Mouse (Mus musculus): Measurements from ENCODE around the gene Chaf1a. TPM values are rescaled to one million over a fixed set of nuclear protein-coding genes. Genes with fewer than 3 reads are reported as not detected.
A peak's percentile ranks its signal among the peaks of the same experiment; 100 is the strongest.
"Not testable (repeated sequence)": the region's sequence is repeated elsewhere in the genome, so short reads cannot be mapped to it uniquely, and the experiment has no call there.

Chaf1a gene
- polyA plus RNA-seq, 1 experiment from 2014 or later, result 52.3 TPM

DNA sequence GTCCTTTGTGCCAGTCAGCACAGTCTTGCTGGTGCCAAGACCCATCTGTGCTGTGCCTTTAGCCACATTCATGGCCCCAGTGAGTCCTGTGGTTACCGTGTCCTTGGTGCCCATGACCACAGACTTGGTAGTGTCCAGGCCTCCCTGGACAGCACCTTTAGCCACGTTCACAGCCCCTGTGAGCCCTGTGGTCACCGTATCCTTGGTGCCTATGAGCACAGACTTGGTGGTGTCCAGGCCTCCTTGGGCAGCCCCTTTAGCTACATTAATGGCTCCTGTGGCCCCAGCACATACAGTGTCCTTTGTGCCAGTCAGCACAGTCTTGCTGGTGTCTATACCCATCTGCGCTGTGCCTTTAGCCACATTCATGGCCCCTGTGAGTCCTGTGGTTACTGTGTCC is 66.2 kb downstream of the Chaf1a start:
- peaks cover 37% of the 10 kb centered on the region for H3K36me3 ChIP-seq (replicated peaks)
- H3K4me3 ChIP-seq; H3K9me3 ChIP-seq; DNase-seq (ENCODE audit: low spot score); H3K27ac ChIP-seq (replicated peaks); H3K27me3 ChIP-seq (replicated peaks; ENCODE audit: low read depth, poor library complexity, severe bottlenecking); H3K4me1 ChIP-seq: not testable (repeated sequence)
- 91% methylated on average over 4 of the region's 4 CpGs for whole genome bisulfite sequencing

DNA sequence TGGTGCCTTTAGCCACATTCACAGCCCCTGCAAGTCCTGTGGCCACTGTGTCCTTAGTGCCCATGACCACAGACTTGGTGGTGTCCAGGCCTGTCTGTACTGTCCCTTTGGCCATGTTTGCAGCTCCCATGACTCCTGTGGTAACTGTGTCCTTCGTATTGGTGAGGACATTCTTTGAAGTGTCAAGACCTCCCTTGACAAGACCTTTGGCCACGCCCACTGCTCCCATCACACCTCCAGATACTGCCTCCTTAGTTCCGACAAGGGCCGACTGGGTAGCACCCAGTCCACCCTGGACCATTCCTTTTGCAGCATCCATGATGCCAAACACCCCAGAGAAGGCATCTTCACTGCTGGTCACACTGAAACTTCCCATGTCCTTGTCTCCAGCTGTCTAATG is 66.7 kb downstream of the Chaf1a start:
- WGBS, result 78% methylated on average over 4 of the region's 4 CpGs
- Histone ChIP-seq H3K27ac (replicated peaks) (no peak overlapping the region), H3K9me3 (no peaks in the 10 kb centered on the region), H3K27me3 (replicated peaks; ENCODE audit: low read depth, poor library complexity, severe bottlenecking) (no peaks in the 10 kb centered on the region), H3K4me1 (no peaks in the 10 kb centered on the region), H3K36me3 (replicated peaks) (peaks cover 32% of the 10 kb centered on the region), H3K4me3 (no peak overlapping the region)
- no peak for DNase-seq (ENCODE audit: low spot score)

DNA sequence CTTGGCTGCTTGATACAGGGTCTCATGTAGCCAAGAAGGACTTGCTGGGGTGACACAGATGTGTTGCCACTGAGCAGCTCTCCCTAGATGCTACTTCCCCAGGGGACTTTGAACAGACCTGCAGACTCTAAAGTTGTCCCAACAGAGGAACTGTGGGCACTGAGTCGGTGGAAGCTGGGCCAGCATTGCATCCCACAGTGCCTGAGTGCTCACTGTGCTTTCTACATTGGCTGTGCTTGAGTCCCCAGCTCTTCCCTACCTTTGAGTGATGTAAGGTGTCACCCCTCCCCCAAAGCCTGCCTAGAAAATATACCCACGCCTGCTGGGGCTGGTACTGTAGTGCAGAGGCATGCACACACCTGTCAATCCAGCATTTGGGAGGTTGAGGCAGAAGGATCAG is 67.5 kb downstream of the Chaf1a start:
- peaks cover 24% of the 10 kb centered on the region for H3K36me3 ChIP-seq (replicated peaks)
- no peak overlapping the region for H3K4me3 ChIP-seq
- no peak overlapping the region for H3K27ac ChIP-seq (replicated peaks)
- no peaks in the 10 kb centered on the region for H3K4me1 ChIP-seq
- no peak for DNase-seq (ENCODE audit: low spot score)
- H3K27me3 ChIP-seq (replicated peaks; ENCODE audit: low read depth, poor library complexity, severe bottlenecking), result no peaks in the 10 kb centered on the region
- 65% methylated on average over 2 of the region's 2 CpGs for WGBS
- no peaks in the 10 kb centered on the region for H3K9me3 ChIP-seq

DNA sequence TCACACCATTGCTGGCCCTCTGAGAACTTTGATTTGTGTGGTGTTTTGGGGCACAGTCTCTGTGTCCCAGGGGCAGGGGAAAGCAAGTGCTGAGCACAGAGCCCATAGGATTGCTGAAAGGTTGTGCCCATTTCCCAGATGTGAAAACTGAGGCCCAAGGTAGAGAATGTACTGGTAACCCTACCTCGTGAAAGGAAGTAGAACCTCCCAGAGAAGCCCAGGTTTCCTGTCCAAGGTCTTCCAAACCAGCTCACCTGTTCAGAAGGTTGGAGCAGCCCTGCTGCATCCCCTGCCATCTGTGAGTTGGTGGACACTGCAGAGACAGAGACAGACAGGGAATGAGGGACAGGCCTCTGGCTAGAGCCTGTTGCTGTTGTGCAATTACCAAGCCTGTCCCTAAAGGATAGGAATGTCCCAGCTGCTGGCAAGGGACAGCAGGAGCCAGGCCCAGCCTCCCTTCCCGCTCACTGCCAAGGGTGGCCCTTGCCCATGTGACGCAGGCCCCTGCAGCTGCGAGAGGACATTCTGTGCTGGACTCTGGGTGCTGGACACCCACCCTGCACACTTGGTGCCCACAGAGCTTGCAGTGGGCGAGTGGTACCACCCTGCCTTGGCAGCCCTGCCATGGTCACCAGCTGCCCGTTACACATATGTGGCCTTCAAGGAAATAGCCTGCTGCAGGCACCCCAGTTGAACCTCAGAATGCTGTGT is 68.2 kb downstream of the Chaf1a start:
- Histone ChIP-seq H3K36me3 (replicated peaks) (peaks cover 17% of the 10 kb centered on the region), H3K27me3 (replicated peaks; ENCODE audit: low read depth, poor library complexity, severe bottlenecking) (no peaks in the 10 kb centered on the region), H3K9me3 (no peaks in the 10 kb centered on the region), H3K27ac (replicated peaks) (no peak overlapping the region), H3K4me3 (no peak overlapping the region), H3K4me1 (no peaks in the 10 kb centered on the region)
- 85% methylated on average over 6 of the region's 6 CpGs for WGBS
- no peak for DNase-seq (ENCODE audit: low spot score)

DNA sequence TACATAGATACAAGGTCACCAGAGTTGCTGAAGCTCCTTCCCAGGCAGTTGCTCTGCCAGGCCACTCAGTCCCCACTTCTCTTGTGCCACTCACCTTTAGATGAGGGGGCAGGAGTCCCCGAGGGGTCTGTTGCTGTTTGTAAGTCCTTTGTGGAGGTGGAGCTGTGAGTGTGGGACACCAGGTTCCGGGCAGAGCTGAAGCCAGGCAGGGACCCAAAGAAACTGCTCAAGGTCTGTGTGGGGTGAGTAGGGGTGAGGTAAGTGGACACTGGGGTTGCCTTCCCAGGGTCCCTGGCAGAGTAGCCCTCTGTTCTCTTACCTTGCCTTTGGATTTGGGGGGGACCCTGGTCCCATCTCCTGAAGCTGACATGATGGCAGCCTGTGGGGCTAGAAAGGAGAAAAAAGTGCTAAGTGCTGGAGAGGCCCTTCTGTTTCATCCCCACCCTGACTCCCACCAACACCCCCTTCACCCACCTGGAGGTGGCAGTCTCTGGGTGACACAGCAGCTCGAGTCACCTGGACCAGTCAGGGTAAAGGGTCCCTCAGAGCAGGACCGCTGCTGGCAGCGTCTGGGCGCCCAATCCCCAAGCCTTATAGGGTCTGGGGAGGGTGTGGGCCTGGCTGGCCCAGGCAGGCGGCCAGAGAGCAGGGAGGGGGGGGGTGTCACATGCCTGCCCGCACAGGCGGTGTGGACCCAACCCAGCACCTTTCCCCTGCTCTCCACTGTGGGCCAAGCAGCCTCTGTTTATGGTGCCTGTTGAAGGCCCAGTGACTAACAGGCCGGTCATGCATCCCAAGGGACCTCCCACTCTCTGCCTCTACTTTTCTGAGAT is 69.2 kb downstream of the Chaf1a start, which contains the start of gene Plin4:
Plin4 (minus strand) TSS at position 585 of the 833 bp plus-strand sequence.
- peaks cover 10% of the 10 kb centered on the region; the same call in 1 of the 2 replicates for H3K36me3 ChIP-seq (replicated peaks)
- no peaks in the 10 kb centered on the region for H3K4me1 ChIP-seq
- DNase-seq (ENCODE audit: low spot score), result no peak
- H3K27me3 ChIP-seq (replicated peaks; ENCODE audit: low read depth, poor library complexity, severe bottlenecking), result no peaks in the 10 kb centered on the region
- 60% methylated on average over 10 of the region's 10 CpGs for WGBS
- H3K4me3 ChIP-seq, result peak within 1 kb of the TSS; percentile 18; the same call in 1 of the 2 replicates
- peak within 1 kb of the TSS; percentile 6; the same call in 1 of the 2 replicates for H3K27ac ChIP-seq (replicated peaks)
- H3K9me3 ChIP-seq, result no peaks in the 10 kb centered on the region

DNA sequence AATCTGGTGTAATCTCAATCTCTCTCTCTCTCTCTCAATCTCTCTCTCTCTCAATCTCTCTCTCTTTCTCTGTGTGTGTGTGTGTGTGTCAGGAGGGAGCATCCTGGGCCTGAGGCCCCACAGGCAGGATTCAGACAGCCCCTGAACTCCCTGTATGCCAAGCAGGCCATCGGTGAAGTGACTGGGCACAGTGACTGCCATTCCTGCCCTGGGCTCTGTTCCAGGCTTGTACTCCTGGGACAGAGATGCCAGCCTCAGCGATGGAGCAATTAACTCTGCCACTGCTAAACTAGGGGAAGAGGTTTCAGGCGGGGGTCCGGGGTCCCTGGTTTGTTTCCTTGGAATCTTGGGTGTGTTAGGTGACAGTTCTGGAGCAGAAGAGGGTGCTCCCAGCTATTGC is 70.3 kb downstream of the Chaf1a start:
- peaks cover 10% of the 10 kb centered on the region; the same call in 1 of the 2 replicates for H3K36me3 ChIP-seq (replicated peaks)
- H3K27ac ChIP-seq (replicated peaks), result no peak overlapping the region
- no peaks in the 10 kb centered on the region for H3K9me3 ChIP-seq
- no peaks in the 10 kb centered on the region for H3K4me1 ChIP-seq
- 77% methylated on average over 4 of the region's 4 CpGs for WGBS
- H3K27me3 ChIP-seq (replicated peaks; ENCODE audit: low read depth, poor library complexity, severe bottlenecking), result 0 out of 2 replicates have a peak, but pooled peaks cover 4% of the 10 kb centered on the region
- H3K4me3 ChIP-seq, result no peak overlapping the region
- no peak for DNase-seq (ENCODE audit: low spot score)

DNA sequence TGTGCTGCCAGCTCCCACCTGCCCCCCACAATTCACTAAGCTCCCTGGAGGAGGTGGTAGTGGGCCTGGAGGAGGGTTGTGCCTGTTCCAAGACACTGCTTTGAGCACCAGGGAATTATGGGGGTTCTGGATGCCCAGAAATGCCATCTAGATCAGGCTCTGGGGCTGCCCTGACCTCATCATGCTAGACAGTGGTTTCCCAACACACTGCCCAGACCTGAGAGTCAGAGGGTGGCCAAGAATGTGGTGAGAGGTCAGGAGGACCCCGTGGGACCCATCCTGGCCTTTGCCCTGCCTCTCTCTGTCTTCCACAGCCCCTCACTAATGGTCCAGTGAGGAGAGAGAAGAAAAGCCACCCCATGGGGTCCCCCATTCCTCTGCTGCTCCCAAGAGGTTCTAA is 70.8 kb downstream of the Chaf1a start:
- no peak for DNase-seq (ENCODE audit: low spot score)
- H3K27me3 ChIP-seq (replicated peaks; ENCODE audit: low read depth, poor library complexity, severe bottlenecking), result 0 out of 2 replicates have a peak, but pooled peaks cover 8% of the 10 kb centered on the region
- H3K9me3 ChIP-seq, result no peaks in the 10 kb centered on the region
- H3K27ac ChIP-seq (replicated peaks), result no peak overlapping the region
- 43% methylated on average over 1 of the region's 1 CpGs for WGBS
- no peak overlapping the region for H3K4me3 ChIP-seq
- no peaks in the 10 kb centered on the region for H3K4me1 ChIP-seq
- H3K36me3 ChIP-seq (replicated peaks), result peaks cover 10% of the 10 kb centered on the region; the same call in 1 of the 2 replicates

DNA sequence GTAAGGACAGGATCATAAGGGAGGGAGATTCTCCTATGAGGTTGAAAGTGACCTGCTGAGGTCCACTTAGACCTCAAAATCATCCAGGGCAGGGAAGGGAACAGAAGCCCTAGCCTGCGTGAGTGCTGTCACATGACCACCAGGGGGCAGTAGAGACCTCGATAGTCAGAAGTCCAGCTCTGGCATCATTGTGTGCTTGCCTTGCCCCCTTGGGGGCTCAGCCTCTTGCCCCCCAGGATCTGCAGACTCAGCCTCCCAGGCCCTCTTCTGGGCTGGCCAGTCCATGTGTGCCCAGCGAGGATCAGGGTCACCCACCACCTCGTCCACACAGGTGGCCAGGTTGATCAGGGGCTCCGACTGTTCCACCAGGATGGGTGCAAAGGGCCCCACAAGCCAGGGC is 71.6 kb downstream of the Chaf1a start:
- H3K27ac ChIP-seq (replicated peaks), result no peak overlapping the region
- no peaks in the 10 kb centered on the region for H3K9me3 ChIP-seq
- 45% methylated on average over 5 of the region's 5 CpGs for WGBS
- peaks cover 9% of the 10 kb centered on the region; the same call in 1 of the 2 replicates for H3K36me3 ChIP-seq (replicated peaks)
- H3K27me3 ChIP-seq (replicated peaks; ENCODE audit: low read depth, poor library complexity, severe bottlenecking), result peaks cover 16% of the 10 kb centered on the region
- peak; percentile 79 for DNase-seq (ENCODE audit: low spot score)
- no peaks in the 10 kb centered on the region for H3K4me1 ChIP-seq
- no peak overlapping the region for H3K4me3 ChIP-seq

DNA sequence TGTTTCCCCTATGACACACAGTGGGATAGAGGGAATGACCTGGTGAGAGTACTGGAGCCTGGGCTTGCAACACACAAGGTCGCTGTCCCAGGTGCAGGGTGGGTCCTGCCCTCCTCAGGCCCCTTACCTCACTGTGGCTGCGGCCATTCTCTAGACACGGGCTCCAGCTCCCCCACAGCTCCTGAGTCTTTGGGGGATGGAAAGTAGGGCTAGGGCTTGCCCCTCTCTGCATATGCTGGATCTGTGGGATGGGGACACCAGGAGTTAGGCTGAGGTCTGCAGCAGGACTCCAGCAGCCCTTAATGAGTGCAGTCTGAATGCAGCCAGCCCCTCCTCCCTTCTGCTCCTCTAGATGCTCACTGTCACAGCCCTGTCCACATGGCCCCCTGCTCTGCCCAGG is 72.5 kb downstream of the Chaf1a start:
- Histone ChIP-seq H3K4me1 (peaks cover 6% of the 10 kb centered on the region), H3K36me3 (replicated peaks) (peaks cover under 1% of the 10 kb centered on the region; the same call in 1 of the 2 replicates), H3K27ac (replicated peaks) (no peak overlapping the region), H3K4me3 (no peak overlapping the region), H3K27me3 (replicated peaks; ENCODE audit: low read depth, poor library complexity, severe bottlenecking) (peaks cover 24% of the 10 kb centered on the region), H3K9me3 (no peaks in the 10 kb centered on the region)
- DNase-seq (ENCODE audit: low spot score), result no peak
- WGBS, result 67% methylated on average over 3 of the region's 3 CpGs

DNA sequence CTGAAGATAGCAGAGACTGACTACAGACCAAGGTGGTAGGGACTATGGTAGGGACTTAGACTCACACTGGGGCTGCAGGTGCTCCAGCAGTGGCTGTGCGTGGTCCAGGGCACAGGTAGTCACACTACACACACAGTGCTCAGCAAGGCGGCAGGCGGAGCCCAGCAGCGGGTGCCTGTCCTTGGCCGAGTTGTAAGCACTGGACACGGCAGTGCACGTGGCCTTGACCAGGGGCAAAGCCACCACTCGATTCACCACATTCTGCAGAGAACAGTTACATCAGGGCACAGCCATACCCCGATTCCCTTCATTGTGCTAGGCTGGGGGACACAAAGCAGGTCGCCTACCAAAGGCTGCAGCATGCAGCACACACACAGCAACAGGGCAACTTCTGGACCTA is 76.0 kb downstream of the Chaf1a start:
- 81% methylated on average over 10 of the region's 10 CpGs for WGBS
- no peak for DNase-seq (ENCODE audit: low spot score)
- Histone ChIP-seq H3K4me1 (peaks cover 21% of the 10 kb centered on the region), H3K27me3 (replicated peaks; ENCODE audit: low read depth, poor library complexity, severe bottlenecking) (peaks cover 57% of the 10 kb centered on the region), H3K9me3 (no peaks in the 10 kb centered on the region), H3K27ac (replicated peaks) (no peak overlapping the region), H3K36me3 (replicated peaks) (no peaks in the 10 kb centered on the region), H3K4me3 (no peak overlapping the region)

DNA sequence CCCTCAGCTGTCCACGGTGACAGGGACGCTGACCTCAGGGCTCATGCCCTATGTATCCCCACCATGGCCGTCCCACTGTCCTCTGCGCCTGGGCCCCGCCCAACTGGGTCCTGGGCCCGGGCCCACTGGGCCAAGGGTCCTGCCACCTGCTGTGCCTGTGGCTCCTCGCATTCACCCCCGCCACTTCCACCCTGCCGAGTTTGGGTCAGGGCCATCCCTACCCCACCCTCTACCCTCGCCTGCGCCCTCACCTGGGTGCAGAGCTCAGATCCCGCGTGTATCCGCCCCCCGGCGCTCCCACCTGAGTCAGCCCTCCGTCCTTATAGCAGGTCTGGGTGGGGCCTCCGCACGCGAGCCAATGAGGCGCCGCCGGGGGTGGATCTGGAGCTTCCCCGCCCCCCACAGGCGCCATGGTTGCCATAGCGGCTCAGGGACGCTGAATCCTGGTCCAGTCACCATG is 77.0 kb downstream of the Chaf1a start, which contains the start of gene Plin5:
Plin5 (minus strand) TSS at position 346 of the 460 bp plus-strand sequence.
- Histone ChIP-seq H3K9me3 (peaks cover 5% of the 10 kb centered on the region), H3K4me1 (peaks cover 21% of the 10 kb centered on the region), H3K27me3 (replicated peaks; ENCODE audit: low read depth, poor library complexity, severe bottlenecking) (peaks cover 68% of the 10 kb centered on the region), H3K4me3 (peak within 1 kb of the TSS; percentile 52), H3K27ac (replicated peaks) (no peak within 1 kb of the TSS), H3K36me3 (replicated peaks) (no peaks in the 10 kb centered on the region)
- 2% methylated on average over 27 of the region's 27 CpGs for WGBS
- DNase-seq (ENCODE audit: low spot score), result peak; percentile 79

DNA sequence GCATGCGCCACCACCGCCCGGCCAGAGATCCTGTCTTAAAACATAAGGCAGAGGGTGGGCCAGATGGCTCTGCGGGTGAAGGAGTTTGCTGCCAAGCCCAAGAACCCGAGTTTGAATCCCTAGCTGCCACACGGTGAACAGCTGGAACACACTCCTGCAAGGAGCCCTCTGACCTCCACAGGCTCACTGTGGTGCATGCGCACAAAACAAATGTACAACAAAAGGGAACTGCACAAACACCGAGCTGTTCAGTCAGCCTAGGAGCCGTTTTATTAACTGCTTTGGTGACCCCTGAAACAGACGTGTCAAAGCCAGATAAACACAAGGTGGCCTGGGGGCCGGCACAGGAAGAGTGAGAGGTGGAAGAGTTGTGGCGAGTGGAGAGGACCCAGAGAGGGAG is 79.2 kb downstream of the Chaf1a start:
- Histone ChIP-seq H3K36me3 (replicated peaks) (no peaks in the 10 kb centered on the region), H3K4me1 (peaks cover 28% of the 10 kb centered on the region), H3K27ac (replicated peaks) (no peak overlapping the region), H3K9me3 (peaks cover 16% of the 10 kb centered on the region), H3K27me3 (replicated peaks; ENCODE audit: low read depth, poor library complexity, severe bottlenecking) (peaks cover 90% of the 10 kb centered on the region), H3K4me3 (peak overlapping the region; percentile 38; the same call in 1 of the 2 replicates)
- 45% methylated on average over 12 of the region's 12 CpGs for WGBS
- DNase-seq (ENCODE audit: low spot score), result no peak
